Mouse (Mus musculus) gastrocnemius, postnatal 10 days (tissue): ENCODE data around the gene Mreg. TPM values are rescaled to one million over a fixed set of nuclear protein-coding genes. Genes with fewer than 3 reads are reported as not detected.
"Not testable (repeated sequence)": the region's sequence is repeated elsewhere in the genome, so short reads cannot be mapped to it uniquely, and the experiment has no call there.

ENCODE experiments used
- DNase-seq: peaks from one replicate; pipeline ENCODE4 v3.0.0; 2021; ENCODE audit warnings: mixed read lengths
- long read RNA-seq, 2 experiments: library from polyadenylated mRNA; stranded (forward); transcript quantifications; one replicate each; pipeline ENCODE4 v2.0.0; 2021
- total RNA-seq, 2 experiments: library from RNA; stranded (reverse); gene quantifications; 2 replicates each; pipeline ENCODE4 v1.2.3; 2021

Gene Mreg
- 10 to 100 TPM; 31.3 to 31.8 TPM for total RNA-seq
- long read RNA-seq, experiment 1, transcript Mreg-201 (5 exons, 2,284 nt) = major isoform, 27 of 38 reads
- long read RNA-seq, experiment 1, partial matches to known transcripts = 1 of 38 reads
- long read RNA-seq, experiment 1, other reads (novel, unspliced or antisense) = 10 of 38 reads
- long read RNA-seq, experiment 2, transcript Mreg-201 (5 exons, 2,284 nt) = major isoform, 16 of 20 reads
- long read RNA-seq, experiment 2, partial matches to known transcripts = 0 of 20 reads
- long read RNA-seq, experiment 2, other reads (novel, unspliced or antisense) = 4 of 20 reads

DNA sequence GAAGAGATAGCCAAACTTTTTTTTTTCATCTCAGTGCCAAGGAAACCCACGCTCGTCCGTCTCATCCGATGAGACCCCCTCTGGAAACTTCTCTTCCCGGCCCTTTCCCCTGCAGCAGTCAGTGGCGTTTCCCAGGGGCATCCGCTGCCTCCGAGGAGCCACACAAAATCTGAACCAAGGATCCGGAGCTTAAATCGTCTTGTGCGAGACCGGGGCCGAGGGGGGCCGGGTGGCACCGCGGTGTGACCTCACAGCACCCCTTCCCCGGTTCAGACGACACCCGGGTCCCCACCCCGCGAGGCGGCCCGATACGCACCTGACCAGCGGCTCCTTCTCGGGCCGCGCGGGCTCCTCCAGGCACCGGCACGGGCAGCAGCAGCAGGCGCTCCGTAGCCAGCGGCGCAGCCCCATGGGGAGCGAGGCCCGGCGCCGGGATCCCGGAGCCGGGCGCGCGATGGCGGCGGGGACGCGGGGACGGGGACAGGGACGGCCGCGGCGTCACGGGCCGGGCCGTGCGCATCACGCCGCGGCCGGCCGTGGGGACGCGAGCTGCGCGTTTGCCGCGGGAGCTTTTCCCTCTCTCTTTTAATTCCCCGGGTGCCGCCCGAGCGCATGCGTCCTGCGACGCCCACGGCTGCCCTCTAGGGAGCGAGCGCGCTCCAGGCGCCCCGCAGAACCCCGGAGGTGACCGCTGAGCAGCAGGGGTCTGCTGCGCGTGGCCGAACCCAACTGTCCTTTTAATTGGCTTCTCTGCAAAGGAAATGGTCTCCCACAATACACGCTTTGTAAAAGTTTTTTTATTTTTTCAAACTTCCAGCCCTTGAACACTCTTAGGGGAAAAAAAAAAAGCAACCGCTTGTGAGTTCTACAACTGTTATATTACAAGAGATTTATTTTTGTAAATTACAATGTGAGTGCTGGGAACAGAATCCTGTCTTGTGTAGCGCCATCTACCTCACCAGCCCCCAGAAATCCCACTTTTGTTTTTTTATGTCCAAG lies at the start of gene Mreg:
TSS of gene Mreg (minus strand) at position 607 of the 999 bp plus-strand sequence.
- DNase-seq = peak; percentile 67

DNA sequence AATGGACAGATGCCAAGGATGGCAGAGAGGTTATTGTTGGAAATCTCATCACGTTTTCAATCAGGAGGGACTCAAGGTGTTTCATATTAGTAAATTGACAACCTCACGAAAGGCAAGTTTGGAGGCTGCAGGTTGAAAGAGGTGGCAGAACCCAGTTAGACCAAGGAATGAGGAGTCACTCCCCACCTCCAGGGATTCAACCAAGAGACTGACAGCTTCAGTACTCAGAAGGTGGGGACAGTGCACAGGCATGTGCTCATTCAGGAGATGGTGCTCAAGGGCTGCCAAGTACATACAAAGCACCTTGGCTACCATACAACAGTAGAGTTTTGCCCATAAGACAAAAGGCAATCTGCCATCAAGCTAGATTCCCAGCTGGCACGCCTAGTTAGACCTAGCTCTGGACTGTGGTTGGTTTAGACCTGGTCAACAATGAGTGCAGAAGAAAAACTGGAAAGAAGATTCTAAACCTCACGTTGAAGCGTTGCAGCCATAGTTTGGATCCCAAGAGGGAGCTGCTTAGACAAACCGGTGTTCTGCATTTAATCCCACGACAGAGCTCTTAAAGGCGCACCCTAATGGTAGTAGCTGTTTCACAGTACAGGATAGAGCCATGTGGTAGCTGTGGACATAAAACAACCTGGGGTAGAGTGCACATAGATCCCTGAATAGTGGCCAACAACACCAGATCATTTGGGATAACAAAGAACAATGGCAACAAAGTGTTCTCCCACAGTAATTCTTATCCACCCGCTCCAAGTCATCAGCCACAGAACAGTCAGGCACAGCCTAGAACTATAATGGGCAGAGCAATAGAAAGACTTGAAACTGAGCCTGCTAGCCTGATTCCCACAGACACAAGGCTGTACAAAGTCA lies 44.5 kb upstream of the Mreg start:
- no peak for DNase-seq

DNA sequence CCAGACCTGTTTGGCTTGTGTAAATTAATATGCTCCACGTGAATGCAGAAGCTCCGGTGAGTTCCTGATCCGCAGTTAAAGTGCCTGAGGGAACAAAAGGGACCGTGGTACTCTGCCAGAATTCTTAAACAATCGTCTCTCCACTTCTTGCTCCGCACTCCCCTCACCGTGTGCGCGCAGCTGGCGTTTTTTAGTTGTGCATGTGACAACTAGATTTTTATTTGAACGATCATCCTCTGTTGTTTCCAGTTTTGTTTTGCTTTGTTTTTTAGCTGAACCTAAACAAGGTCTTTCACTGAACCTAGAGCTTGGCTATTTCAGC lies 43.7 kb upstream of the Mreg start:
- DNase-seq = no peak

DNA sequence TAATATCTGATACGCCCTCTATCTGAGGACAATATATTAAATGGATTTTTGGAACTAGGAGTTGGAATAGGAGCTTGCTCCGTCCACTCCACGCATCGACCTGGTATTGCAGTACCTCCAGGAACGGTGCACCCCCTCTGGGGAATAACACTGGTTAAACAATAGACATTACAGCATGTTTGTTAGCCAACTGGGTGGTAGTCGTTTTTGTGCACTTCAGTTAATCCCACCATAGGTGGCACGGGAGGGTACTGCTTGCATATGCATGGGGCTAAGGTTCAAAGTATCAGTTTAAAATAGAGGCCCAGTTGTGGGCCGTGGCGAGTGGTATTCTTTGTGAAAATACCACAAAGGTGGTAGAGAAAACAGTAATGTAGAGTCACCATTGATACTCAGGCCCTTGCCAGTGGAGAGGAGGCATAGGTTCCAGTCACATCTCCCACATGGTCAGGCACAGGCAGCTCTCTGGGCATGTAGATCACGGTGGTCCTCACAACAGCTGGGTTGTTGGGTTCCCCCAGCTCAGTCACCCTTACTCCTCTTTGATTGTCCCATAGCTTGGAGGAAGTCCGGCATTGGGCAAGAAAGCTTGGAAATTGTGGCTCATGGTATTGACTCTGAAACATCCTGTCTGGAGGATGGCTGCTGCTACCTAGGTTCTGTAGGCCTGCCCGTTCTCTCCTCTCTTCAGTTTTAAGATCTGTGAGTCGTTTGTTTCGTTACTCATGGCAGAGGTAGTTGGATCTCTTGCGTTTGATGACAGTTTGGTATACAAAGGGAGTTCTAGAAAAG lies 43.2 kb upstream of the Mreg start:
- DNase-seq = no peak

DNA sequence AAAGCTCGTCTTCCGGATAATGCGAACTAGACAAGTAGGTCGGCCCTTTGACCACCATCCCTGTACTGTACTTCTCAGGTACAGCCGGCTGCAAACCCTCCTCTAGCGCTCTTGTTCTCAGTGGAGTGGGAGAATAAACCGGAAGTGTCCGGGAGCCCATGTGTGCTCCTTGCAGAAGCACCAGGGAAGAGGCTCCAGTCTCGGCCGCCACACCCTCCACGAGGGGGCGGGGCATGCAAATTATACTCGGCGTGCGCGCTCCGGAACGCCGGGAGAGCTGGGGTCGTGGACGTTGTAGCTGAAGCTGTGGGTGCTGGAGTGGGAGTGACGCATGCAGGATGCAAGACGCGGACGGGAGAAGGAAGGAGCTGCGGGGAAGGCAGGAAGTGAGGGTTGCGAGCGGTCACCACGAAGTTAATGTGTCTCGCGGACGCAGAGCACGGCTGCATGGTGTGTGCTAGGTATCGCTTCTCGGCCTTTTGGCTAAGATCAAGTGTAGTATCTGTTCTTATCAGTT lies 42.5 kb upstream of the Mreg start:
- DNase-seq = peak; percentile 89

DNA sequence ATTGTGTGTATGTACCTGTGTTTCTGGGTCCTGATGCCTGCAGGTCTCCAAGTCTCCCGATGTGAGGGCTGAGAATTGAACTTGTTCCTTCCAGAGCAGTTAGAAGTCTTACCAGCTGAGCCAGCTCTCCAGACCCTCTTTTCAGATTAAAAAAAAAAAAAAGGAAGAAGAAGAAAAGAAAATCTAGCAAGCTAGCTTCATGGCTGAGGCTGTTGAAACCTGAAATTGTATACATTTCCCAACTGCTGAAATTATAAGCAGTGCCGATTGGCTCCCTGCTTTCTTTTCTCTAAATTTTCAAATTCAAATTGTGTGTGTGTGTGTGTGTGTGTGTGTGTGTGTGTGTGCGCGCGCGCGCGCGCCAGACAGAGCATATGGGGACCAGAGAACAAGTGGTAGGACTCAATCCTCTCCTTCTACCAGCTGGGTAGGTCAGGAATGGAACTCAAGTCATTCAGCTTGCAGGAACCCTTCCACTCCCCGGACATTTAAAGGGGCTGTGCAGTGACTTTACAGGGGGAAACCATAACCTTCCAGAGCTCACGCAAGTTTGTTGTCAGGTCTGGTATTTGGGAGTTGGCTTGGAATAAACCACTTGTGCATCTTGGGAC lies 41.9 kb upstream of the Mreg start:
- DNase-seq = no peak

DNA sequence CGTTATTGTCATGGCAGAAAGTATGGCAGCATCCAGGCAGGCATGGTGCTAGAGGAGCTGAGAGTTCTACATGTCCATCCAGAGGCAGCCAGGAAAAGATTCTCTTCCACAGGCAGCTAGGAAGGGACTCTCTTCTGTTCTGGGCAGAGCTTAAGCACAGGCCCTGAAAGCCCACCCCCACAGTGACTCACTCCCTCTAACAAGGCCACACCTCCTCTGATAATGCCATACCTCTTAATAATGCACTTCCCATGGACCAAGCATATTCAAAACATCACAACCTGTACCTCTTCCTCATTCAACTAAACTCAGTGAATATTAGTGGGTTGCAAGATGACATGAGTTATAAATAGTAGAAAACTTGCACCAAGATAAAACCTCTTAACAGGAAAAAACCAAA lies 39.7 kb upstream of the Mreg start:
- DNase-seq = no peak

DNA sequence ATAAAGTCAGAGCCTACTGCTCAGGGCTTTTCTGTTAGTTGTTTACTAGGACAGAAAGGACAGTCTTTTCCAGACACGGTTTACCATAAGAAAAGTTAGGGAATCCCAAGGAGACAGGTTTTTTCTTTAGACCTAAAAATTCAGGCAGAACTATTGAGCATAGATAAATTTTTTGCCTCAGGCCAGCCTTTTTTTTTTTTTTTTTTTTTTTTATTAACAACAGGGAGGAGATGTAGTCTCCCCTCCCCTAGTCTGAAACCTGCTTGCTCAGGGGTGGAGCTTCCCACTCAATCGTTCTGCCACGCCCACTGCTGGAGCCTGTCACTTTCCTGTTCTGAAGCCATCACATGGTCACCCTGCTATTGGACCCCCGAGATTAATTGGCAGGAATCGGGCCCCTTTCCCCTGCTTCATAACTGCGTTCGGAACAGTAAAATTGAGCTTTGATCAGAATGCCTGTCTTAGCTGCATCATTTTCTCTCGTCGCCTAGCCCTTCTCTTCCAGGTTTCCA lies 36.2 kb upstream of the Mreg start:
- not testable (repeated sequence) for DNase-seq

DNA sequence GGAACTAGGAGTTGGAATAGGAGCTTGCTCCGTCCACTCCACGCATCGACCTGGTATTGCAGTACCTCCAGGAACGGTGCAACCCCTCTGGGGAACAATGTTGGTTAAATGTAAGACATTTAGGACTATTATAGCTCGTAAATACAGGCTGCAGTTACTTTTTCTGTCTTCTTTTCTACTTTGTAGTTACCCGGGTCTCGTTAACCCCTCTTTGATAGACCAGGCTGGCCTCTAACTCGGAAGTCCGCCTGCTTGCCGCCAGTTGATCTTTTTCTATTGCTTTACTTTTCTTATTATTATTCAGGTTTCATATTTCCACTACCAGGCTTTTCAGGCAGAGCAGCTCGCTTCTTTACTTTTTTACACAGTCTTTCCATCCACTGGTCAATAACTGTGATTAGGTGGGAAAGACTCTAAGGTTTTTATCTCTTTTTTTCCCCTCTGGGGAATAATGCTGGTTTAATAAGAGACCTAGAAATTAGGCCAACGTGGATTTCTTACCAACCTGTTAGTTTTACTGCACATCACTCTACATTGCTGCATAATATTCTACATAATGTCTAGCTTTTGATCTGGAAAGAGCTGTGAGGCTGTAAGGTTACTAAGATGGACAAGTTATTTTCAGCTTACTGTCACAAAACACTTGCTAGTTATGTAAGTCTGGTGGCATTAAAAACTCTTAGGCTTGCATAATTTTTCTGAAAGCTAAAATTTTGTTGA lies 32.4 kb upstream of the Mreg start:
- DNase-seq = no peak

DNA sequence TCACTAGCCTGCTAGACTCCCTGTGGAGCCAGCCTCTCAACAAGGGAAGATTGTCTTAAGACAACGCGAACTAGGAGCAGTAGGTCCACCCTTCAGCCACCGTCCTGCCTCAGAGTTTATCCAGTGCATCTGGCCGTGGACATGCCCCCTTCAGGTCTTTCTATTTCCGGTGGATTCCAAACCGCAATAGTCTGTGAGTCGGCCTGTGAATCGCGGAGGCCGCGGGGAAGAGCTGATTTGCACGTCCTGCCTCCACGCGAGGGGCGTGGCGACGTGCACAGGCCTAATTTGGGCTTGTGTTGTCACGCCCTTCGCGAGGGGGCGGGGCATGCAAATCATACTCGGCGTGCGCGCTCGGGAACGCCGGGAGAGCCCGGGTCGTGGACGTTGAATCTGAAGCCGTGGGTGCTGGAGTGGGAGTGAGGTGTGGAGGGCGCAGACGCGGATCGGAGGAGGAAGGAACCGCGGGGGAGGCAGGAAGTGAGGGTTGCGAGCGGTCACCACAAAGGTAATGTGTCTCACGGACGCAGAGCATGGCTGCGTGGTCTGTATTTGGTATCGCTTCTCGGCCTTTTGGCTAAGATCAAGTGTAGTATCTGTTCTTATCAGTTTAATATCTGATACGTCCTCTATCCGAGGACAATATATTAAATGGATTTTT lies 31.7 kb upstream of the Mreg start:
- peak; percentile 96 for DNase-seq

DNA sequence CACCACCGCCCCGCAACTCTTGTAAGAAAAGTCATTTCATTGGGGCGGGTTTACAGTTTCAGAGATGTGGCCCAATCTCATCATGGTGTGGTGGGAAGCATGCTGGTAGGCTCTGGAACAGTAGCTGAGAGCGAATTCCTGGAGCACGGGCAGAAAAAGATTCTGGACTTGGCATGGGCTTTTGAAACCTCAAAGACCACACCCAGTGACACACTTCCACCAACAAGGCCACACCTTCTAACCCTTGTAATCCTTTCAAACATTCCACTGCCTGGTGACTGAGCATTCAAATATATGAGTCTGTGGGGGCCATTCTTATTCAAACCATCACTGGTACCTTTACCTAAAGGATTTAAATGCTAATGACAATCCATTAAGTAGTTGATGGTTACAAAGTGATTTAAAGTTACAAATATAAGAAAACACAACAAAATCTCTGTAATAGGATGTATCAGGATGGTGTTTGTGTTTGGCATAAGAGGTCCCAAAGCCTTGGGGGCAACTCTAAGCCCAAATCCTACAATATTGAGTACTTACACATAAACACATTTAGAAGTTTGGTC lies 30.6 kb upstream of the Mreg start:
- no peak for DNase-seq

DNA sequence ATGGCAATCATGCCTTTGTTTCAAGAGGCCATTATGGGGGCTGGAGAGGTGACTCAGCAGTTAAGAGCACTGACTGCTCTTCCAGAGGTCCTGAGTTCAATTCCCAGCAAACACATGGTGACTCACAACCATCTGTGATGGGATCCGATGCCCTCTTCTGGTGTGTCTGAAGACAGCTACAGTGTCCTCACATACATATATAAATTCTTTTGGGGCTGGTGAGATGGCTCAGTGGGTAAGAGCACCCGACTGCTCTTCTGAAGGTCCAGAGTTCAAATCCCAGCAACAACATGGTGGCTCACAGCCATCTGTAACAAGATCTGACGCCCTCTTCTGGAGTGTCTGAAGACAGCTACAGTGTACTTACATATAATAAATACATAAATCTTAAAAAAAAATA lies 27.0 kb upstream of the Mreg start:
- not testable (repeated sequence) for DNase-seq

DNA sequence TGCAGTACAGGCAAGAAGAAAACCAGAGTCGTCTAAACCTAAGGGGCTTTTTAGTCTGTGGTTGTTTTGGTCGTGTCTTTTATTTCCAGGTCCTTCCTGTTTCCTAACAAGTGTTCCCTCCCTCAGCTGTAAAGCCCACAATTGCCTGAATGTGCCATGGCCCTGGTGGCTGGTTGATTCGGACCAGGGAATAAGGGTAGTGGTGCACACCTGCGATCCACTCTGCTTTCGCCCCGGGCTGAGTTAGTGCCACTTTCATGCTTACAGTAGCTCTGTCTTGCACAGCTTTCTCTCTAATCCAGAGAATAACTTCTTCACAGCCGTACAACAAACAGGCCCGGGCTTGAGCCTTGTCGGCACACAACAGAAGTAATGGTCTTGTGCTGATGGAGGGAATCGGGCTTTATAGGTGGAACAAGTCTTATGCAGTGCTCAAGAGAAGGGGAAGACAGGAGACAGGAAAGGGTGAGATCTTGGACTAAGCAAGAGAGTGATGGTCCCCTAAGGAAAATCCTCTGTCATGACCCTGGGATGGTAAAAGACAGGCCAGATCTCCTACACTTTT lies 26.0 kb upstream of the Mreg start:
- DNase-seq = no peak

DNA sequence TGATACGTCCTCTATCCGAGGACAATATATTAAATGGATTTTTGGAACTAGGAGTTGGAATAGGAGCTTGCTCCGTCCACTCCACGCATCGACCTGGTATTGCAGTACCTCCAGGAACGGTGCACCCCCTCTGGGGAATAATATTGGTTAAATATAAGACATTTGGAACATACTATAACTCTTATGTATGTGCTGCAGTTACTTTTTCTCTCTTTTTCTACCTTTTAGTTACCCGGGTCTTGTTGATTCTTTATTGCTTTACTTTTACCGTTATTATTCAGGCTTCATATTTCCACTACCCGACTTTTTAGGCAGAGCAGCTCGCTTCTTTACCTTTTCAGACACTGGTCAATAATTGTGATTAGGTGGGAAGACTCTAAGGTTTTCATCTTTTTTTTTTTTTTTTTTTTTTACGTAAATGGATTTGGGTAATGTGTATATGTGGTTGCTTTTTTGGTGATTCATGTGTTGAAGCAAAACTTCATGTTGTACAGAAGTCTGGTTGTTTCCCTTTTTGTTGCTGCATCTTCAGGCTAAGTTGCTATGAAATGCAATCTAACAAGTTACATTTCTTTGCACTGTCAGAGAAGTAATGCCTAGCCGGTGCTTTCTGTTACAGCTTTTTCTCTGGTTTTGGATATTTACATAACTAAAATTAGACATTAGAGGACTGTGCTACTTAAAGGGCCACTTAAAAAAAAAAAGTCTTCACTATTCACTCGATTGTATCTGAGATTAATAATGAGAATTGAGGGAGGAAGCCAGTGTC lies 25.1 kb upstream of the Mreg start:
- no peak for DNase-seq

DNA sequence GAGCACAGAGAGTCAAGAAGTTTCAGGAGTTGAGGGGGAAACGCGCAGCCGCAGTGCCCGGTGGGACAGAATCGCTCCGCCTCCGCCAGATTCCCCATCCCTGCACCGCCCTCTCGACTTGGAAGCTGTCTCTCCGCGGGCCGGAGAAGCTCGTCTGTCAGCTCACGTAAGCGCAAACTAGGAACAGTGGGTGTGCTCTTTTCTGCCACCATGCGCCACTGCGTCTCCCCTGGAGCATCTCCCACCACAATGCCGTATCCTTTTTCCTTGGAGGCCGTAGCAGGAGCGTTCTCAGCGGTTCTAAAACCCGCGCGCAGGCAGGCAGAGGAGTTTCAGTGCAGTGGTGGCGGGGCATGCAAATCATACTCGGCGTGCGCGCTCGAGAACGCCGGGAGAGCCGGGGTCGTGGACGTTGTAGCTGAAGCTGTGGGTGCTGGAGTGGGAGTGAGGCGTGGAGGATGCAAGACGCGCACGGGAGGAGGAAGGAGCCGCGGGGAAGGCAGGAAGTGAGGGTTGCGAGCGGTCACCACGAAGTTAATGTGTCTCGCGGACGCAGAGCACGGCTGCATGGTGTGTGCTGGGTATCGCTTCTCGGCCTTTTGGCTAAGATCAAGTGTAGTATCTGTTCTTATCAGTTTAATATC lies 24.4 kb upstream of the Mreg start:
- peak; percentile 70 for DNase-seq

DNA sequence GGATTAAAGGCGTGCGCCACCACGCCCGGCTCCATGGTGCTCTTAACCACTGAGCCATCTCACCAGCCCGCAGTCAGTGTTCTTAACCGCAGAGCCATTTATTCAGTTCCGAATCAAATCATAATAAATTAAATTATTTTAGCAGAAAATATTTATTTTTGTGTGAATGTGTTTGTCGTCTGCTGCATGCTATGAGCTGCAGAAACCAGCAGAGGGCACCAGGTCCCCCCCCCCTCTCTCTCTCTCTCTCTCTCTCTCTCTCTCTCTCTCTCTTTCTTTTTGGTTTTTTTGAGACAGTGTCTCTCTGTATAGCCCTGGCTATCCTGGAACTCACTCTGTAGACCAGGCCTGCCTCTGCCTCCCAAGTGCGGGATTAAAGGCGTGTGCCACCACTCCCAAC lies 20.5 kb upstream of the Mreg start:
- not testable (repeated sequence) for DNase-seq

DNA sequence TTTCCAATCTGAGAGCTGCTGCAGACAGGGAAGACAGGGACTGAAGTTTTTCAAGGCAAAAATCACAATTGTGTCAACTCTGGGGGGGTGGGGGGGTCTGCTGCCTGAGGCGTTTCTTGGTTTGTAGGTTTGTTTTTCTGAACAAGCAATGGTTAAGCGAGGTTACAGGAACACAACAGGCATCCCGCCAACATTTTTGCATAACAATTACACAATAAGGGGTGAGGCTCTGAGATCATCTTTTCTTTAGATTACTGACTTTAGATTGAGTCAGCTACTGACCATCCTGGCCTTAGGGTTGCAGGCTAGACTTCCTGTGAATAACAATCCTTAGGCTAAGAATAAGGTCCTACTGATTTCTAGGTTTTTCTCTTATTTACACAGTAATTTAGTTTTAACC lies 16.9 kb upstream of the Mreg start:
- DNase-seq = no peak
